Mouse (Mus musculus): ENCODE measurements around the gene Siglece.

- peak; percentile 24; the same call in 1 of the 2 replicates for TF ChIP-seq POLR2A (IDR thresholded peaks at IDR 0.05; ENCODE audit: low read depth, low read length)
- TF ChIP-seq CTCF (IDR thresholded peaks at IDR 0.05; ENCODE audit: extremely low read depth, insufficient read length, insufficient replicate concordance, low read depth, low read length), result no peak
These were observed 12.0 kb upstream of the Siglece start, which contains the start of gene Ctu1 for GRCm38 (mm10) chr7:43671809-43672580.
